Mouse (Mus musculus): Measurements from ENCODE around the gene Ephb2.
A peak's percentile ranks its signal among the peaks of the same experiment; 100 is the strongest.

Ephb2 gene

GRCm38 (mm10) chr4:136836387-136836931, 671 bp upstream of the Ephb2 start:
- no peak for DNase-seq

- peak in 1 of 2 experiments; percentile 48 for DNase-seq
Measured at GRCm38 (mm10) chr4:136834815-136835620, 770 bp downstream of the Ephb2 start.

- DNase-seq: no peak
Measured at GRCm38 (mm10) chr4:136834439-136834814, 1.4 kb downstream of the Ephb2 start.

- DNase-seq: no peak
Measured at GRCm38 (mm10) chr4:136833619-136834351, 2.0 kb downstream of the Ephb2 start.

GRCm38 (mm10) chr4:136832559-136833232, 3.1 kb downstream of the Ephb2 start:
- peak in 1 of 2 experiments; percentile 53 for DNase-seq

GRCm38 (mm10) chr4:136830272-136830823, 5.4 kb downstream of the Ephb2 start:
- DNase-seq: no peak

GRCm38 (mm10) chr4:136829837-136830236, 6.0 kb downstream of the Ephb2 start:
- DNase-seq: peak in 1 of 2 experiments; percentile 57

- DNase-seq: no peak
Measured at GRCm38 (mm10) chr4:136828664-136829569, 6.9 kb downstream of the Ephb2 start.

- no peak for DNase-seq
Measured at GRCm38 (mm10) chr4:136824935-136825552, 10.7 kb downstream of the Ephb2 start.

GRCm38 (mm10) chr4:136820069-136820522, 15.7 kb downstream of the Ephb2 start:
- DNase-seq: no peak

GRCm38 (mm10) chr4:136816701-136817100, 19.1 kb downstream of the Ephb2 start:
- DNase-seq: peak; percentile 85 to 90

- DNase-seq: peak; percentile 55 to 60
Measured at GRCm38 (mm10) chr4:136815364-136815763, 20.4 kb downstream of the Ephb2 start.

GRCm38 (mm10) chr4:136812543-136812942, 23.2 kb downstream of the Ephb2 start:
- DNase-seq: no peak

- DNase-seq: no peak
Measured at GRCm38 (mm10) chr4:136811596-136811995, 24.2 kb downstream of the Ephb2 start.

- DNase-seq: no peak
Measured at GRCm38 (mm10) chr4:136808478-136808877, 27.3 kb downstream of the Ephb2 start.

- no peak for DNase-seq
Measured at GRCm38 (mm10) chr4:136807448-136808009, 28.3 kb downstream of the Ephb2 start.

GRCm38 (mm10) chr4:136806254-136806653, 29.5 kb downstream of the Ephb2 start:
- DNase-seq: no peak

GRCm38 (mm10) chr4:136804343-136804742, 31.4 kb downstream of the Ephb2 start:
- DNase-seq: no peak

GRCm38 (mm10) chr4:136802446-136802845, 33.3 kb downstream of the Ephb2 start:
- peak; percentile 43 to 66 for DNase-seq

GRCm38 (mm10) chr4:136801944-136802343, 33.8 kb downstream of the Ephb2 start:
- DNase-seq: no peak

- DNase-seq: peak in 1 of 2 experiments; percentile 30
Measured at GRCm38 (mm10) chr4:136801463-136801862, 34.3 kb downstream of the Ephb2 start.
